Mouse (Mus musculus) liver, embryonic 14.5 days (tissue): ENCODE measurements around the gene Dram1. TPM values are rescaled to one million over a fixed set of nuclear protein-coding genes. Genes with fewer than 3 reads are reported as not detected.

Source experiments
- ATAC-seq: fragments of 200-750 bp; cut with Nextera tagmentation; 2 replicates; pipeline ENCODE4 v1.8.0; 2017; ENCODE audit warnings: moderate number of reproducible peaks, mild to moderate bottlenecking, moderate library complexity; ENCODE audit not compliant: insufficient read depth
- DNase-seq, 3 experiments: peaks; one replicate each; pipeline ENCODE4 v3.0.0-alpha.2; 2012 to 2013; ENCODE audit warnings: low read depth in 3 of 3, low spot score in 3 of 3
- H3K27ac ChIP-seq: fragments of 300-500 bp; sonication (generic); 2 replicates; pipeline ENCODE4 v1.5.1; 2014; ENCODE audit warnings: moderate library complexity, mild to moderate bottlenecking, control low read depth, inconsistent platforms
- H3K27me3 ChIP-seq: fragments of 300-500 bp; sonication (generic); 2 replicates; pipeline ENCODE4 v1.6.1; 2014; ENCODE audit warnings: mild to moderate bottlenecking, low read length, moderate library complexity; ENCODE audit not compliant: control insufficient read depth, insufficient read depth
- H3K36me3 ChIP-seq: fragments of 300-500 bp; sonication (generic); replicated peaks from 2 replicates; pipeline ENCODE4 v1.6.1; 2014; ENCODE audit warnings: low read depth; ENCODE audit not compliant: control insufficient read depth, insufficient read depth
- H3K4me1 ChIP-seq, 2 experiments: fragments of 200-500 bp in 1 of 2; fragments of 300-500 bp in 1 of 2; sonication (generic) in 1 of 2; replicated peaks; 2 replicates each; pipeline ENCODE4 v1.6.1; 2012 to 2014; ENCODE audit warnings: antibody characterized with exemption in 1 of 2, inconsistent platforms in 1 of 2, low read length in 1 of 2; ENCODE audit not compliant: control insufficient read depth in 2 of 2, insufficient read depth in 2 of 2
- H3K4me2 ChIP-seq: fragments of 300-500 bp; sonication (generic); 2 replicates; pipeline ENCODE4 v1.6.1; 2014; ENCODE audit warnings: low read depth, mild to moderate bottlenecking, control low read depth, moderate library complexity
- H3K4me3 ChIP-seq, 2 experiments: fragments of 200-500 bp in 1 of 2; fragments of 300-500 bp in 1 of 2; sonication (generic) in 1 of 2; 2 replicates each; pipeline ENCODE4 v1.5.1; 2012 to 2014; ENCODE audit warnings: low read depth in 2 of 2, low read length in 2 of 2, mild to moderate bottlenecking in 2 of 2, control low read depth in 1 of 2, inconsistent platforms in 1 of 2, moderate library complexity in 1 of 2; ENCODE audit not compliant: insufficient read depth in 1 of 2
- H3K9ac ChIP-seq: fragments of 300-500 bp; sonication (generic); replicated peaks from 2 replicates; pipeline ENCODE4 v1.6.1; 2014; ENCODE audit warnings: mild to moderate bottlenecking, control low read depth, moderate library complexity
- H3K9me3 ChIP-seq: fragments of 300-500 bp; sonication (generic); 2 replicates; pipeline ENCODE4 v1.6.1; 2016; ENCODE audit warnings: low read length, mixed read lengths; ENCODE audit not compliant: control insufficient read depth
- CTCF ChIP-seq: IDR thresholded peaks from 2 replicates; pipeline ENCODE4 v1.5.1; 2016; ENCODE audit warnings: antibody characterized with exemption, low read depth, control low read depth
- EP300 ChIP-seq: IDR thresholded peaks from 2 replicates; pipeline ENCODE4 v1.6.1; 2016; ENCODE audit warnings: antibody characterized with exemption, low read depth
- WGBS: fragments of 180-500 bp; shearing (Covaris S2); extraction: QIAGEN DNeasy Blood & Tissue Kit; methylation state at CpG from one replicate; pipeline ENCODE4 v1.1.7; 2014; ENCODE audit not compliant: insufficient replicate concordance; 5-methylcytosine and 5-hydroxymethylcytosine counted together
- polyA plus RNA-seq, 2 experiments: library from polyadenylated mRNA; depleted of rRNA in 1 of 2; stranded (reverse) in 1 of 2; unstranded in 1 of 2; fragments of >200 nt; fragmentation: Nextera tagmentation in 1 of 2; extraction: Ambion mirVana in 1 of 2; gene quantifications; 2 replicates each; pipeline versions ENCODE4 v1.2.1 to v1.2.3; 2012 to 2014

Gene Dram1
- polyA plus RNA-seq, 2 experiments = 1.2 to 1.5 TPM

GRCm38 (mm10) chr10:88369233-88369632 is 9.6 kb downstream of the Dram1 start:
- ATAC-seq = no peak
- Histone ChIP-seq H3K4me2 (no peak overlapping the region), H3K4me3 (no peak overlapping the region), H3K4me1 (no peaks in the 10 kb centered on the region), H3K9ac (no peak overlapping the region), H3K27me3 (no peaks in the 10 kb centered on the region), H3K36me3 (no peaks in the 10 kb centered on the region), H3K27ac (no peak overlapping the region), H3K9me3 (no peaks in the 10 kb centered on the region)
- DNase-seq = no peak
- 47% methylated on average over 4 of the region's 4 CpGs for WGBS
- TF ChIP-seq CTCF (no peak), EP300 (no peak)

GRCm38 (mm10) chr10:88364221-88364620 is 14.7 kb downstream of the Dram1 start:
- 46% methylated on average over 3 of the region's 3 CpGs for WGBS
- no peak for ATAC-seq
- H3K27me3 ChIP-seq = no peaks in the 10 kb centered on the region
- H3K9ac ChIP-seq = no peak overlapping the region
- H3K27ac ChIP-seq = no peak overlapping the region
- no peaks in the 10 kb centered on the region for H3K4me1 ChIP-seq
- TF ChIP-seq CTCF (no peak), EP300 (no peak)
- no peaks in the 10 kb centered on the region for H3K36me3 ChIP-seq
- no peak overlapping the region for H3K4me3 ChIP-seq
- no peak for DNase-seq
- H3K9me3 ChIP-seq = no peaks in the 10 kb centered on the region
- H3K4me2 ChIP-seq = no peak overlapping the region

GRCm38 (mm10) chr10:88362218-88362617 is 16.7 kb downstream of the Dram1 start:
- DNase-seq (no peak), ATAC-seq (no peak)
- 32% methylated on average over 1 of the region's 1 CpGs for WGBS
- Histone ChIP-seq H3K4me2 (no peak overlapping the region), H3K9ac (no peak overlapping the region), H3K36me3 (no peaks in the 10 kb centered on the region), H3K4me1 (no peaks in the 10 kb centered on the region), H3K27me3 (0 out of 2 replicates have a peak, but pooled peaks cover 2% of the 10 kb centered on the region), H3K9me3 (no peaks in the 10 kb centered on the region), H3K4me3 (no peak overlapping the region), H3K27ac (no peak overlapping the region)
- no peak for TF ChIP-seq CTCF
- TF ChIP-seq EP300 = no peak

GRCm38 (mm10) chr10:88356983-88357559 is 21.8 kb downstream of the Dram1 start:
- TF ChIP-seq EP300 = no peak
- no peak for TF ChIP-seq CTCF
- Histone ChIP-seq H3K27ac (no peak overlapping the region), H3K36me3 (no peaks in the 10 kb centered on the region), H3K4me2 (peak overlapping the region; percentile 70), H3K9ac (no peak overlapping the region; the same call in 1 of the 2 replicates), H3K4me3 (peak overlapping the region; percentile 26 to 60), H3K27me3 (peaks cover 9% of the 10 kb centered on the region), H3K9me3 (no peaks in the 10 kb centered on the region), H3K4me1 (no peaks in the 10 kb centered on the region)
- 2% methylated on average over 44 of the region's 47 CpGs for WGBS
- ATAC-seq (peak; percentile 73), DNase-seq (peak in 1 of 3 experiments; percentile 35)

- Histone ChIP-seq H3K4me3 (peak overlapping the region; percentile 26 to 60), H3K4me1 (no peaks in the 10 kb centered on the region; a peak in 1 of 4 replicates), H3K27me3 (peaks cover 9% of the 10 kb centered on the region), H3K4me2 (peak overlapping the region; percentile 70), H3K9me3 (no peaks in the 10 kb centered on the region), H3K36me3 (no peaks in the 10 kb centered on the region), H3K27ac (no peak overlapping the region), H3K9ac (no peak overlapping the region)
- no peak for DNase-seq
- ATAC-seq = no peak
- no peak for TF ChIP-seq EP300
- TF ChIP-seq CTCF = no peak
- 11% methylated on average over 21 of the region's 21 CpGs for WGBS
Observed at GRCm38 (mm10) chr10:88356114-88356982, 22.5 kb downstream of the Dram1 start.
